ENCODE assay signal across 8 mouse cellular contexts in the genomic region with DNA sequence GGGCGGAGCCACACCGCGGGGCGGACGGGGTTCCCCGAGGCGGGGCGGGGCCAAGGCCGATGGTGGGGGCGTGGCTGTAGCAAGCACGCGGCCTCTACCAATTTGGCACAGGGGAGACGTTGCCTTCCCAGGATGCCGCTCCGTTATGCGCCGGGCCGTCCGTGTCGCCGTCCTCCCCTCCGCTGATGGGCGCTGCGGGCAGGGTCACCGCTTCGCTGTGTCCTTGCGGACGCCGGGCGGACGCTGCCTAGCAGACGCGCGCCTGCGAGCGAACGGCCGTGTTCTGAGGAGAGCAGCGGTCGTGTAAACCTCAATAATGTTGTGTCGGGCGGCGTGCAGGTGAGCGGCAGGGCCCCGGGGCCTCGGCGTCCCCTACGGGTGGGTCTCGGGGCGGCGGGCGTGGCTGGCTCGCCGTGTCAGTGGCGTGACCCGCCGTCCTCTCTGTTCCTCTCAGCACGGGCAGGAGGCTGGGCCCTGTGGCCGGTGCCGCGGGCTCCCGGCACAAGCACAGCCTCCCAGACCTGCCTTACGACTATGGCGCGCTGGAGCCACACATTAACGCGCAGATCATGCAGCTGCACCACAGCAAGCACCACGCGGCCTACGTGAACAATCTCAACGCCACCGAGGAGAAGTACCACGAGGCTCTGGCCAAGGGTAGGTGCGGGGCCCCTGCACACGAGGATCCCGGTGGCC. TPM values are rescaled to one million over a fixed set of nuclear protein-coding genes. Genes with fewer than 3 reads are reported as not detected.
DNase-seq lines count a peak whose midpoint lies in the region; ATAC-seq lines count a peak whose summit lies in the region.

No protein-coding gene starts in this region.

- peak overlapping the region; percentile 82 for H3K9ac ChIP-seq in heart, embryonic 16.5 days (ENCODE audit: low read length)
- peak overlapping the region; percentile 88 for H3K9ac ChIP-seq in liver, embryonic 15.5 days
- peak overlapping the region; percentile 73 for H3K9ac ChIP-seq in neural tube, embryonic 12.5 days

- no peaks in the 10 kb centered on the region for H3K9me3 ChIP-seq in forebrain, embryonic 10.5 days
- H3K9me3 ChIP-seq in heart, embryonic 16.5 days (replicated peaks; ENCODE audit: control insufficient read depth, low read length) = no peaks in the 10 kb centered on the region
- no peaks in the 10 kb centered on the region for H3K9me3 ChIP-seq in liver, embryonic 15.5 days (replicated peaks)
- no peaks in the 10 kb centered on the region for H3K9me3 ChIP-seq in neural tube, embryonic 12.5 days

- peak overlapping the region; percentile 88 for H3K27ac ChIP-seq in forebrain, embryonic 10.5 days
- H3K27ac ChIP-seq in heart, embryonic 16.5 days (ENCODE audit: low read length) = peak overlapping the region; percentile 96
- peak overlapping the region; percentile 94 for H3K27ac ChIP-seq in liver, embryonic 15.5 days (replicated peaks)
- H3K27ac ChIP-seq in neural tube, embryonic 12.5 days = peak overlapping the region; percentile 66

- H3K4me3 ChIP-seq in forebrain, embryonic 10.5 days = peak overlapping the region; percentile 88
- H3K4me3 ChIP-seq in heart, embryonic 16.5 days (ENCODE audit: low read length) = peak overlapping the region; percentile 71
- peak overlapping the region; percentile 88 for H3K4me3 ChIP-seq in liver, embryonic 15.5 days (replicated peaks)
- peak overlapping the region; percentile 86 for H3K4me3 ChIP-seq in neural tube, embryonic 12.5 days

- peak; percentile 84 to 93 for DNase-seq in CD8-positive naive resting alpha-beta T cell, adult 2 months (ENCODE audit: low read depth in 2 of 2, low spot score in 2 of 2)
- peak; percentile 79 for DNase-seq in c-Kit-positive CD71-negative TER-119-negative erythroid progenitor cells, embryonic 14.5 days (ENCODE audit: low read depth)
- peak; percentile 98 for DNase-seq in forebrain, embryonic 10.5 days (ENCODE audit: extremely low spot score, low spot score)
- peak; percentile 99 to 100 for DNase-seq in kidney, postnatal 36 days
- peak; percentile 97 for DNase-seq in telencephalon, adult 2 months (ENCODE audit: low read depth, low spot score)

- peaks cover 18% of the 10 kb centered on the region for H3K4me1 ChIP-seq in forebrain, embryonic 10.5 days
- H3K4me1 ChIP-seq in heart, embryonic 16.5 days (ENCODE audit: control insufficient read depth, insufficient read depth, low read length) = peaks cover 11% of the 10 kb centered on the region
- H3K4me1 ChIP-seq in liver, embryonic 15.5 days (replicated peaks) = peaks cover 30% of the 10 kb centered on the region
- H3K4me1 ChIP-seq in neural tube, embryonic 12.5 days = peaks cover 7% of the 10 kb centered on the region

- ATAC-seq in heart, embryonic 16.5 days (replicated peaks; ENCODE audit: extremely low read depth, insufficient read depth, low FRiP score) = peak; percentile 98
- peak; percentile 99 for ATAC-seq in liver, embryonic 15.5 days (ENCODE audit: insufficient read depth)
- peak; percentile 97 for ATAC-seq in neural tube, embryonic 12.5 days (ENCODE audit: low FRiP score, low read depth)

- H3K36me3 ChIP-seq in forebrain, embryonic 10.5 days (replicated peaks) = peaks cover 21% of the 10 kb centered on the region
- H3K36me3 ChIP-seq in heart, embryonic 16.5 days (ENCODE audit: control insufficient read depth, insufficient read depth) = peaks cover 18% of the 10 kb centered on the region; the same call in 1 of the 2 replicates
- H3K36me3 ChIP-seq in liver, embryonic 15.5 days (replicated peaks) = peaks cover 22% of the 10 kb centered on the region
- H3K36me3 ChIP-seq in neural tube, embryonic 12.5 days = peaks cover 14% of the 10 kb centered on the region; the same call in 1 of the 2 replicates

- no peaks in the 10 kb centered on the region for H3K27me3 ChIP-seq in forebrain, embryonic 10.5 days (ENCODE audit: poor library complexity, severe bottlenecking)
- no peaks in the 10 kb centered on the region for H3K27me3 ChIP-seq in heart, embryonic 16.5 days (ENCODE audit: control insufficient read depth, insufficient read depth, low read length)
- H3K27me3 ChIP-seq in liver, embryonic 15.5 days = no peaks in the 10 kb centered on the region
- no peaks in the 10 kb centered on the region for H3K27me3 ChIP-seq in neural tube, embryonic 12.5 days (replicated peaks)

- under 1% methylated on average over 76 of the region's 76 CpGs for WGBS in forebrain, embryonic 10.5 days
- WGBS in heart, embryonic 16.5 days = under 1% methylated on average over 73 of the region's 76 CpGs
- under 1% methylated on average over 76 of the region's 76 CpGs for WGBS in liver, embryonic 15.5 days (ENCODE audit: insufficient replicate concordance)
- WGBS in neural tube, embryonic 12.5 days = under 1% methylated on average over 76 of the region's 76 CpGs

- H3K4me2 ChIP-seq in heart, embryonic 16.5 days (ENCODE audit: low read depth, low read length) = peak overlapping the region; percentile 77
- peak overlapping the region; percentile 93 for H3K4me2 ChIP-seq in liver, embryonic 15.5 days
- H3K4me2 ChIP-seq in neural tube, embryonic 12.5 days (replicated peaks) = peak overlapping the region; percentile 74

RNA-seq across cellular contexts. Expression of a gene that starts 1.2 kb away (rescaled TPM):
- 109 TPM in 2 replicates for polyA plus RNA-seq in forebrain, embryonic 10.5 days (2016; fragmentation: Nextera tagmentation; extraction: Ambion mirVana)
- 496 and 560 TPM in 2 replicates for polyA plus RNA-seq in heart, embryonic 16.5 days (2015; fragmentation: Nextera tagmentation; extraction: Ambion mirVana)
- 113 and 120 TPM in 2 replicates for polyA plus RNA-seq in liver, embryonic 15.5 days (2015; fragmentation: Nextera tagmentation; extraction: Ambion mirVana)
- polyA plus RNA-seq in neural tube, embryonic 12.5 days (2016; fragmentation: Nextera tagmentation; extraction: Ambion mirVana) = 125 and 129 TPM in 2 replicates

RNA-seq across cellular contexts. Expression of a gene that starts 13.9 kb away (rescaled TPM):
- polyA plus RNA-seq in forebrain, embryonic 10.5 days (2016; fragmentation: Nextera tagmentation; extraction: Ambion mirVana) = 140 and 149 TPM in 2 replicates
- 75.2 and 75.8 TPM in 2 replicates for polyA plus RNA-seq in heart, embryonic 16.5 days (2015; fragmentation: Nextera tagmentation; extraction: Ambion mirVana)
- 37.1 and 41.9 TPM in 2 replicates for polyA plus RNA-seq in liver, embryonic 15.5 days (2015; fragmentation: Nextera tagmentation; extraction: Ambion mirVana)
- polyA plus RNA-seq in neural tube, embryonic 12.5 days (2016; fragmentation: Nextera tagmentation; extraction: Ambion mirVana) = 96.5 and 117 TPM in 2 replicates

RNA-seq across cellular contexts. Expression of a gene that starts 44.2 kb away (rescaled TPM):
- polyA plus RNA-seq in forebrain, embryonic 10.5 days (2016; fragmentation: Nextera tagmentation; extraction: Ambion mirVana) = not detected in 2 replicates
- 0.13 and 0.19 TPM in 2 replicates for polyA plus RNA-seq in heart, embryonic 16.5 days (2015; fragmentation: Nextera tagmentation; extraction: Ambion mirVana)
- not detected in 2 replicates for polyA plus RNA-seq in liver, embryonic 15.5 days (2015; fragmentation: Nextera tagmentation; extraction: Ambion mirVana)
- polyA plus RNA-seq in neural tube, embryonic 12.5 days (2016; fragmentation: Nextera tagmentation; extraction: Ambion mirVana) = not detected in 2 replicates

RNA-seq across cellular contexts. Expression of a gene that starts 47.3 kb away (rescaled TPM):
- 396 and 405 TPM in 2 replicates for polyA plus RNA-seq in forebrain, embryonic 10.5 days (2016; fragmentation: Nextera tagmentation; extraction: Ambion mirVana)
- 31.6 and 31.7 TPM in 2 replicates for polyA plus RNA-seq in heart, embryonic 16.5 days (2015; fragmentation: Nextera tagmentation; extraction: Ambion mirVana)
- polyA plus RNA-seq in liver, embryonic 15.5 days (2015; fragmentation: Nextera tagmentation; extraction: Ambion mirVana) = 93.7 and 101 TPM in 2 replicates
- polyA plus RNA-seq in neural tube, embryonic 12.5 days (2016; fragmentation: Nextera tagmentation; extraction: Ambion mirVana) = 376 and 382 TPM in 2 replicates

RNA-seq across cellular contexts. Expression of a gene that starts 53.0 kb away (rescaled TPM):
- not detected in 2 replicates for polyA plus RNA-seq in forebrain, embryonic 10.5 days (2016; fragmentation: Nextera tagmentation; extraction: Ambion mirVana)
- polyA plus RNA-seq in heart, embryonic 16.5 days (2015; fragmentation: Nextera tagmentation; extraction: Ambion mirVana) = 0.08 and 0.21 TPM in 2 replicates
- not detected in 2 replicates for polyA plus RNA-seq in liver, embryonic 15.5 days (2015; fragmentation: Nextera tagmentation; extraction: Ambion mirVana)
- polyA plus RNA-seq in neural tube, embryonic 12.5 days (2016; fragmentation: Nextera tagmentation; extraction: Ambion mirVana) = not detected in 2 replicates

Comparison
In these comparisons a context has a peak if more than half of its experiments do, and no peak if none do; other contexts are left out.
1. Peak in every context shown above with its lines: DNase-seq, ATAC-seq, H3K4me3 ChIP-seq and H3K27ac ChIP-seq.